Mouse (Mus musculus) stomach, embryonic 14.5 days (tissue): ENCODE measurements around the gene Pknox2. TPM values are rescaled to one million over a fixed set of nuclear protein-coding genes. Genes with fewer than 3 reads are reported as not detected.

Experiments used
- ATAC-seq: fragments of 200-750 bp; cut with Nextera tagmentation; 2 replicates; pipeline ENCODE4 v1.8.0; 2017; ENCODE audit warnings: low read depth, moderate TSS enrichment; ENCODE audit not compliant: insufficient number of reproducible peaks, insufficient read depth, low FRiP score
- H3K27ac ChIP-seq: fragments of 300-500 bp; sonication (generic); 2 replicates; pipeline ENCODE4 v1.5.1; 2014; ENCODE audit warnings: mild to moderate bottlenecking, low read length, moderate library complexity, mixed read lengths
- H3K27me3 ChIP-seq: fragments of 300-500 bp; sonication (generic); 2 replicates; pipeline ENCODE4 v1.6.1; 2014; ENCODE audit warnings: low read length, control low read depth, mixed read lengths; ENCODE audit not compliant: control insufficient read depth, insufficient read depth
- H3K36me3 ChIP-seq: fragments of 300-500 bp; sonication (generic); 2 replicates; pipeline ENCODE4 v1.6.1; 2014; ENCODE audit warnings: mild to moderate bottlenecking, control low read depth, low read length, moderate library complexity, mixed read lengths; ENCODE audit not compliant: control insufficient read depth, insufficient read depth
- H3K4me1 ChIP-seq: fragments of 300-500 bp; sonication (generic); 2 replicates; pipeline ENCODE4 v1.6.1; 2014; ENCODE audit warnings: low read length, control low read depth, mixed read lengths; ENCODE audit not compliant: control insufficient read depth, insufficient read depth
- H3K4me2 ChIP-seq: fragments of 300-500 bp; sonication (generic); replicated peaks from 2 replicates; pipeline ENCODE4 v1.6.1; 2014; ENCODE audit warnings: low read depth, low read length, control low read depth
- H3K4me3 ChIP-seq: fragments of 300-500 bp; sonication (generic); 2 replicates; pipeline ENCODE4 v1.5.1; 2014; ENCODE audit warnings: low read depth, low read length, control low read depth
- H3K9ac ChIP-seq: fragments of 300-500 bp; sonication (generic); replicated peaks from 2 replicates; pipeline ENCODE4 v1.6.1; 2014; ENCODE audit warnings: low read depth, mild to moderate bottlenecking, control low read depth, low read length, moderate library complexity, mixed read lengths
- H3K9me3 ChIP-seq: fragments of 300-500 bp; sonication (generic); 2 replicates; pipeline ENCODE4 v1.6.1; 2016; ENCODE audit warnings: low read depth, low read length, control low read depth; ENCODE audit not compliant: control insufficient read depth
- whole genome bisulfite sequencing: fragments of 180-500 bp; shearing (Covaris S2); extraction: QIAGEN DNeasy Blood & Tissue Kit; methylation state at CpG from one replicate; pipeline ENCODE4 v1.1.7; 2014; 5-methylcytosine and 5-hydroxymethylcytosine counted together
- polyA plus RNA-seq: library from polyadenylated mRNA; unstranded; fragments of >200 nt; fragmentation: Nextera tagmentation; extraction: Ambion mirVana; gene quantifications from 2 replicates; pipeline ENCODE4 v1.2.1, GENCODE M21; 2014

Pknox2 gene
- polyA plus RNA-seq, 1 experiment from 2014 or later: 7.5 TPM

DNA sequence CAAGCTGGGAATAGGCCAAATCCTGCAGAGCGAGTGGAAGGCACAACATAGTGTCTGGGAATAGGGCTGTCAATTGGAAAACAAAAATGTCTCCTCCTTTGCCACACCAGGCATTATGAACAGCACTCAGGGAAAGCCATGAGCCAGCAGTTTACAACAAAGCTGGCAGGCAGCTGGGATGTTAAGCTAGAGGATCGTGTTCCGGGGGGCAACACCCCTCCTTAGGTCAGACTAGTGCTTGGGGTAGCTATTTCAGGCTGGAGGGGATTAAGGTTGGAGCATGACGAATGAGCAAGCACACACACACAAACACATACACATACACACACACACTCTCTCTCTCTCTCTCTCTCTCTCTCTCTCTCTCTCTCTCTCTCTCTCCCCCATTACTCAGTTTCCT lies 227.7 kb downstream of the Pknox2 start:
- no peaks in the 10 kb centered on the region for H3K36me3 ChIP-seq
- H3K4me2 ChIP-seq: no peak overlapping the region
- H3K9ac ChIP-seq: no peak overlapping the region
- 43% methylated on average over 4 of the region's 4 CpGs for WGBS
- no peak overlapping the region for H3K4me3 ChIP-seq
- no peaks in the 10 kb centered on the region for H3K27me3 ChIP-seq
- H3K9me3 ChIP-seq: no peaks in the 10 kb centered on the region
- 0 out of 2 replicates have a peak, but pooled peaks cover 15% of the 10 kb centered on the region for H3K4me1 ChIP-seq
- H3K27ac ChIP-seq: no peak overlapping the region
- ATAC-seq: no peak

DNA sequence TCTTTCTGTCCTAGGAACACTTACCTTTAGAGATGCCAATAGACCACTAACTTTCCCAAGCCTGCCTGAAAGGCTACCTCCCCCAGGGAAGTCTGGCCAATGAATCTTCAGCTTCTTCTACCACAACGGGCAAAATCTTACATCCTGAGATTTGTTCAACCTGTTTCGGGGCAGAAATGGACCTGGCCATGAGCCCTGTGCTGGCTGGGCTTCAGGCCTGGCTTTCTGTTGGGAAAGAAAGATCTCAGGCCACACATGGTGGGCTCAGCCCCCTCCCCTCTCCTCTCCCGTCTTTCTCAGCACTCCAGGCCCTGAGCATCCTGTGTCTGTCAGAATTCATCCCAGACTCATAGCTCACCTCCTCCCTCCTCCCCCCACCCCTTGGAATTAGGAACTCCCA lies 228.6 kb downstream of the Pknox2 start:
- ATAC-seq: no peak
- Histone ChIP-seq H3K4me3 (no peak overlapping the region), H3K27me3 (no peaks in the 10 kb centered on the region), H3K36me3 (no peaks in the 10 kb centered on the region), H3K9ac (no peak overlapping the region), H3K4me1 (0 out of 2 replicates have a peak, but pooled peaks cover 15% of the 10 kb centered on the region), H3K9me3 (no peaks in the 10 kb centered on the region), H3K4me2 (no peak overlapping the region), H3K27ac (no peak overlapping the region)
- WGBS: 39% methylated on average over 3 of the region's 3 CpGs

DNA sequence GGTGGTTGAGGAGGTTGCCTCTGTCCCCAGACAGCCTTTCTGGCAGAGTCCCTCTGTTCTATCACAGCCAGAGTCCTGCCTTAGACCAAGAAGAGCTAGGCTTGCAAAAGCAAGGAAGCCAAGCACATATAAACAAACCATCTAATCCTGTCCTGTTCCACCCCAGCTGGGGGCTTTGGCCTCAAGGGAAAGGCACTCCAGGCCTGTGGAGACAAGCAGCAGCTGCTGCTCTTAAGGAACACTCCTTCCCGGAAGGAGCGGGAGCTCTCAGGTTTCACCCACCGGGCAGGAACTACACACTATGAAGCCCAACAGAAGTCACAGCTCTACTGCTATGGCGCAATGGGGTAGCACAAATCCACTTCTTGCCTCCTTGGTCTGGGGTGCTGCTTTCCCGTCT lies 230.3 kb downstream of the Pknox2 start:
- H3K9ac ChIP-seq: no peak overlapping the region
- H3K4me2 ChIP-seq: no peak overlapping the region; the same call in 1 of the 2 replicates
- 20% methylated on average over 5 of the region's 5 CpGs for WGBS
- no peaks in the 10 kb centered on the region for H3K9me3 ChIP-seq
- H3K4me3 ChIP-seq: no peak overlapping the region
- 0 out of 2 replicates have a peak, but pooled peaks cover 15% of the 10 kb centered on the region for H3K4me1 ChIP-seq
- no peaks in the 10 kb centered on the region for H3K36me3 ChIP-seq
- no peaks in the 10 kb centered on the region for H3K27me3 ChIP-seq
- H3K27ac ChIP-seq: peak overlapping the region; percentile 68
- peak; percentile 72 for ATAC-seq

DNA sequence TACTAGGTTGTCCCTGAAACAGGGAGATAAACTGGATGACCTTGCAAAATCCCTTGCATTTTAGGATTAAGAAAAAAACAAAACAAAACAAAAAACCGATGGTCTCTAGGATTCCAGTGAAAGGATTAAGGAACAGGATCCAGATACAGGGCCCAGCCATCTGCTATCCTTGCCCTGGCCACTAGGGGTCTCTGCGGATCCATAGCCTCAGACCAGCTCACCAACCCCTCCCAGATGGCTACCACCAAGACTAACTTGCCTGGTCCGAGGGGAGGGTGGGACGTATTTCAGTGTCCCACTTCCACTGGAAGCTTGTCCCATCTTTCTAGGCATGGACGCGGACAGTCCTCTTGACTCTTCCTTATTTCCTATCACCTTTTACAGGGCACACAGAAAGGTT lies 230.8 kb downstream of the Pknox2 start:
- Histone ChIP-seq H3K36me3 (no peaks in the 10 kb centered on the region), H3K27me3 (no peaks in the 10 kb centered on the region), H3K4me1 (0 out of 2 replicates have a peak, but pooled peaks cover 15% of the 10 kb centered on the region), H3K27ac (peak overlapping the region; percentile 68; the same call in 1 of the 2 replicates), H3K4me3 (no peak overlapping the region), H3K9me3 (no peaks in the 10 kb centered on the region), H3K9ac (no peak overlapping the region), H3K4me2 (no peak overlapping the region; the same call in 1 of the 2 replicates)
- 6% methylated on average over 6 of the region's 6 CpGs for WGBS
- ATAC-seq: peak; percentile 46; the same call in 1 of the 2 replicates

DNA sequence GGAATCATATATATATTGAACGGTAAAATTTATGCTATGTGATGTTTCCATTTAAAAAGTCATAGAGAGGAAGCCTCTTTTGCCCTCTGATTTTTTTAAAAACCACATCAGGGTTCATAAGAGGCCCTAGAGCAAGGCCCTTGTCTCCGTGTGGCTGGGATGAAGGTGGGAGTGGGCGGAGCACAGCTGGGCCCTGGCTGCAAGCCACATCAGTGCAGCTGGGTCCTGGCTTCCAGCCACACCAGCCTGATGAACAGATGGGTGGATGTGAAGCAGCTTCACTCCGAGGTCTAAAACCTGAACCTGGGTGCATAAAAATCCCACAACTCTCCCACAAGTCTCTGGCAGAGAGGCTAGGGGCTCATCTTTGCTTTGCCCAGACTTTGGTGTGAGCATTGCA lies 241.8 kb downstream of the Pknox2 start:
- no peak overlapping the region for H3K4me2 ChIP-seq
- WGBS: 50% methylated on average over 4 of the region's 4 CpGs
- H3K4me1 ChIP-seq: peaks cover 3% of the 10 kb centered on the region; the same call in 1 of the 2 replicates
- no peaks in the 10 kb centered on the region for H3K36me3 ChIP-seq
- H3K4me3 ChIP-seq: no peak overlapping the region
- no peaks in the 10 kb centered on the region for H3K27me3 ChIP-seq
- H3K9ac ChIP-seq: no peak overlapping the region
- no peaks in the 10 kb centered on the region for H3K9me3 ChIP-seq
- no peak overlapping the region for H3K27ac ChIP-seq
- ATAC-seq: no peak

DNA sequence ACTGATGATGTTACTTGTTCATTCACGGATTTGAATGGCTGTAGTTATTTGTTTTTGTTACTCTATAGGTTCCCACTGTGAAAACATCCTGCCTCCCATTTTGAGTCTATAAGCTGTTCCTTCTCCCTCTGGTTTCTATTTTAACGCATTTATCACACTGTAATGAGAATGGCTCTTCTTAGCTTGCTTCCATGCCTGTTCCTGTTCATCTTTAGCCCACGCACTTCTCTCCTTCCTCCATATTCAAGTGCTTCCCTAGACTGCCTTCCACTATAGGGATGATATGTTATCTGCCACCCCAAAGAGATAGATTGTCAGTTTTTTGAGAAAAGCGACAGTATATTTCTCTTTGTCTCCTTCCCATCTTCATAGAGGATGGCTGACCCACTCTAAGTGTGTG lies 246.7 kb downstream of the Pknox2 start:
- H3K27ac ChIP-seq: no peak overlapping the region
- WGBS: 84% methylated on average over 4 of the region's 4 CpGs
- no peak overlapping the region for H3K4me2 ChIP-seq
- no peak for ATAC-seq
- no peak overlapping the region for H3K4me3 ChIP-seq
- H3K27me3 ChIP-seq: no peaks in the 10 kb centered on the region
- no peaks in the 10 kb centered on the region for H3K9me3 ChIP-seq
- no peak overlapping the region for H3K9ac ChIP-seq
- no peaks in the 10 kb centered on the region for H3K36me3 ChIP-seq
- no peaks in the 10 kb centered on the region for H3K4me1 ChIP-seq

DNA sequence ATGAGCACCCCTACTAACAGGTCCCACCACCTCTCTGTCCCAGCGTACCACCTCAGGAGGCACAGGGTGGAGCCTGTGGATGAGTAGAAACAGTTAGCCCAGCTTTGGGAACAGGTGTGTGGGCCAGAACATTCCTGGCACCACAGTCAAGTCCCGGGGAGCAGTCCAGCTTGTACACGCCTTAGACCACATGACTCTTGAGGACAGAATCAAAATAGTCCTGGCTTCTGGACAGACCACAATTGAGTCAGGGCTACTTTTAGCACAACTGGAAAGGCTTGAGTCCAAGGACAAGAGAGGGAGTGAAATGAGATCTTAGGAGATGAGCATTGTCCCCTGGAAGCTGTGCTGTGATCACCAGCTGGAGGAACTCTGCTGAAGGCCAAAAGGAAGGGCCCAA lies 248.6 kb downstream of the Pknox2 start:
- no peaks in the 10 kb centered on the region for H3K27me3 ChIP-seq
- H3K4me1 ChIP-seq: no peaks in the 10 kb centered on the region
- no peaks in the 10 kb centered on the region for H3K36me3 ChIP-seq
- H3K27ac ChIP-seq: no peak overlapping the region
- no peak for ATAC-seq
- no peak overlapping the region for H3K4me3 ChIP-seq
- H3K9me3 ChIP-seq: no peaks in the 10 kb centered on the region
- H3K4me2 ChIP-seq: no peak overlapping the region
- 92% methylated on average over 3 of the region's 3 CpGs for WGBS
- no peak overlapping the region for H3K9ac ChIP-seq

DNA sequence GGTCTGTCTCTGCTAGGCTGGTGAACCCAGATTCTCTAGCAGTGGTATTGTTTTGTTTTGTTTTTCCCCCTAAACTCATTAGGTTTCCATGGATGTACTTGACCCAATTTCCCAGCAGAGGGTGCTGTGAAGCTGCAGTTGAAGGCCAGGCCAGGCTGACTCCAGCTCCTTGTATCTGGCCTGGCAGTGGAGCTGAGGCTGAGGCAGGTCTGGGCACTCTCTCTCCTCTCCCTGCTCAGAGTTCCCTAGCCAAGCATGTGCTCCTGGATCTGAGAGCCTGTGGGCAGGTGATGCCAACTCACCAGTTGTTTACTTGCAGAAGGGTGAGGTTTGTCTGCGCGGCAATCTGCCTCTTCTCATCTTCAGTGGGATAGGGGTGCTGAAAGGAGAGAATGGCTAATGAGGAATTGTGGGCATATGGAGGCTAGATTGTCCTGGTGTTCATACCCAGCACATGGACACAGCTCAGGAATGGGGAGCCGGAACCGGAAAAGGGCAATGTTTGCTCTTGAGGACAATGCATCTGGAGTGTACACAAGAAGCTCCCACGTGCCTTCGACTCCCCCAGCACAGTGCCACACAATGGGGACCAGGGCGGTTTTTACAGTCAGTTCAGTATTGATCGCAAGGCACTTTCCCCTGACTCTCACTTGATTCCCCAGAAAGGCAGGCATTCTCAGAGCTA lies 252.1 kb downstream of the Pknox2 start:
- no peak overlapping the region for H3K4me2 ChIP-seq
- H3K27me3 ChIP-seq: no peaks in the 10 kb centered on the region
- WGBS: 68% methylated on average over 8 of the region's 8 CpGs
- no peak overlapping the region for H3K9ac ChIP-seq
- ATAC-seq: peak; percentile 61; the same call in 1 of the 2 replicates
- H3K27ac ChIP-seq: no peak overlapping the region
- no peaks in the 10 kb centered on the region for H3K4me1 ChIP-seq
- no peaks in the 10 kb centered on the region; the same call in 1 of the 2 replicates for H3K36me3 ChIP-seq
- no peaks in the 10 kb centered on the region for H3K9me3 ChIP-seq
- H3K4me3 ChIP-seq: no peak overlapping the region

DNA sequence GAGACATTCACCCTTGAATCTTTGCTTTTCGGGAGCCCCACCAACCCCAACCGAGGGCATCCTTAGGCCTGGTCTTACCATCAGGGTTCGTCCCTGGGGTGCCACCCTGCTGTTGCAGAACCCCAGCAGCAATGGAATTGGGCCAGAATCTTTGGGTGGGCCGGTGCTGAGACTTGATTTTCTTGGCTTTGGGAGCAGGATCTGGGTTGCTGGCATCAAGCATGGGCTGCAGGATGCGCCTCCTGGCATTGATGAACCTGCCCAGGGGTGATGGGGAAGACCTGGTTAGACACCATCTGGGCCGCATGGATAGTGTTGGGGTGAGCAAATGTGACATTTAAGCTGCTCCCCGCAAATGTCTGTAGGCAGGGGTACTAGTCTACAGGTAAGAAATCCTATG lies 253.0 kb downstream of the Pknox2 start:
- no peak overlapping the region for H3K4me2 ChIP-seq
- H3K9me3 ChIP-seq: no peaks in the 10 kb centered on the region
- H3K9ac ChIP-seq: no peak overlapping the region
- ATAC-seq: no peak
- no peaks in the 10 kb centered on the region for H3K4me1 ChIP-seq
- H3K36me3 ChIP-seq: no peaks in the 10 kb centered on the region; the same call in 1 of the 2 replicates
- 89% methylated on average over 7 of the region's 7 CpGs for WGBS
- no peaks in the 10 kb centered on the region for H3K27me3 ChIP-seq
- H3K27ac ChIP-seq: no peak overlapping the region
- H3K4me3 ChIP-seq: no peak overlapping the region
